Mouse (Mus musculus) frontal cortex, postnatal 36 days (tissue): Measurements from ENCODE around the gene Chd4.
"Not testable (repeated sequence)": the region's sequence is repeated elsewhere in the genome, so short reads cannot be mapped to it uniquely, and the experiment has no call there.

Source experiments
- DNase-seq, 2 experiments: peaks; one replicate each; pipeline ENCODE4 v3.0.0; 2022; ENCODE audit warnings: low spot score in 2 of 2

Chd4 gene

GRCm38 (mm10) chr6:125160558-125160853, 64.7 kb downstream of the Chd4 start:
- DNase-seq, result no peak

- peak; percentile 63 to 67 for DNase-seq
These were observed 65.3 kb downstream of the Chd4 start for GRCm38 (mm10) chr6:125160854-125161760.

- peak; percentile 70 to 72 for DNase-seq
These were observed 66.2 kb downstream of the Chd4 start for GRCm38 (mm10) chr6:125161971-125162370.

GRCm38 (mm10) chr6:125162615-125163305, 67.0 kb downstream of the Chd4 start:
- DNase-seq, result not testable (repeated sequence)

GRCm38 (mm10) chr6:125163801-125164657, 68.2 kb downstream of the Chd4 start:
- DNase-seq, result peak in 1 of 2 experiments; percentile 66

- peak; percentile 42 to 60 for DNase-seq
These were observed 69.0 kb downstream of the Chd4 start for GRCm38 (mm10) chr6:125164672-125165327.

- peak; percentile 96 to 98 for DNase-seq
These were observed 69.6 kb downstream of the Chd4 start for GRCm38 (mm10) chr6:125165328-125165891.

- DNase-seq, result peak in 1 of 2 experiments; percentile 33
These were observed 70.4 kb downstream of the Chd4 start, which contains the start of gene Gapdh for GRCm38 (mm10) chr6:125166051-125166751. Gapdh (minus strand) TSS chr6:125166467.

- DNase-seq, result peak; percentile 55 to 58
These were observed 71.3 kb downstream of the Chd4 start for GRCm38 (mm10) chr6:125166861-125167650.

GRCm38 (mm10) chr6:125168086-125168485, 72.3 kb downstream of the Chd4 start:
- peak in 1 of 2 experiments; percentile 40 for DNase-seq

GRCm38 (mm10) chr6:125170194-125170593, 74.4 kb downstream of the Chd4 start:
- DNase-seq, result no peak

GRCm38 (mm10) chr6:125172474-125172873, 76.7 kb downstream of the Chd4 start:
- DNase-seq, result no peak

GRCm38 (mm10) chr6:125173256-125173655, 77.5 kb downstream of the Chd4 start:
- DNase-seq, result no peak

- DNase-seq, result no peak
These were observed 79.7 kb downstream of the Chd4 start for GRCm38 (mm10) chr6:125175469-125175868.

GRCm38 (mm10) chr6:125179601-125180000, 83.8 kb downstream of the Chd4 start:
- DNase-seq, result no peak
